Mouse (Mus musculus) layer of hippocampus, postnatal 25 days (tissue): ENCODE results near the gene Galnt18. TPM values are rescaled to one million over a fixed set of nuclear protein-coding genes. Genes with fewer than 3 reads are reported as not detected.
A peak's percentile ranks its signal among the peaks of the same experiment; 100 is the strongest.

Experiments used
- DNase-seq, 2 experiments: peaks; one replicate each; pipeline ENCODE4 v3.0.0; 2022; ENCODE audit warnings: mixed read lengths in 2 of 2, low spot score in 1 of 2; ENCODE audit errors: extremely low spot score in 1 of 2
- total RNA-seq, 2 experiments: library from RNA; stranded (reverse); gene quantifications; 2 replicates each; pipeline ENCODE4 v1.2.3; 2021

The Galnt18 gene
- total RNA-seq = 10 to 100 TPM; 59.3 to 59.6 TPM

- peak; percentile 88 to 89 for DNase-seq
Observed at GRCm38 (mm10) chr7:111779504-111780242, at the start of gene Galnt18. TSS of gene Galnt18 (minus strand) at chr7:111779977.

GRCm38 (mm10) chr7:111827337-111827736, 47.6 kb upstream of the Galnt18 start:
- DNase-seq = no peak

- DNase-seq = no peak
Observed at GRCm38 (mm10) chr7:111813093-111813492, 33.3 kb upstream of the Galnt18 start.

GRCm38 (mm10) chr7:111811036-111811435, 31.3 kb upstream of the Galnt18 start:
- no peak for DNase-seq

- DNase-seq = no peak
Observed at GRCm38 (mm10) chr7:111809796-111810195, 30.0 kb upstream of the Galnt18 start.

GRCm38 (mm10) chr7:111806083-111806482, 26.3 kb upstream of the Galnt18 start:
- DNase-seq = no peak

GRCm38 (mm10) chr7:111804646-111805045, 24.9 kb upstream of the Galnt18 start:
- DNase-seq = no peak

GRCm38 (mm10) chr7:111800785-111801184, 21.0 kb upstream of the Galnt18 start:
- no peak for DNase-seq

- DNase-seq = no peak
Observed at GRCm38 (mm10) chr7:111800120-111800519, 20.3 kb upstream of the Galnt18 start.

GRCm38 (mm10) chr7:111799021-111799420, 19.2 kb upstream of the Galnt18 start:
- no peak for DNase-seq

GRCm38 (mm10) chr7:111797337-111798010, 17.7 kb upstream of the Galnt18 start:
- no peak for DNase-seq

- no peak for DNase-seq
Observed at GRCm38 (mm10) chr7:111795059-111795458, 15.3 kb upstream of the Galnt18 start.

- no peak for DNase-seq
Observed at GRCm38 (mm10) chr7:111792154-111792553, 12.4 kb upstream of the Galnt18 start.

- DNase-seq = no peak
Observed at GRCm38 (mm10) chr7:111791347-111791746, 11.6 kb upstream of the Galnt18 start.

- DNase-seq = no peak
Observed at GRCm38 (mm10) chr7:111787921-111788320, 8.1 kb upstream of the Galnt18 start.

GRCm38 (mm10) chr7:111785478-111785877, 5.7 kb upstream of the Galnt18 start:
- peak in 1 of 2 experiments; percentile 45 for DNase-seq

GRCm38 (mm10) chr7:111782126-111782525, 2.3 kb upstream of the Galnt18 start:
- DNase-seq = peak; percentile 65 to 88

- no peak for DNase-seq
Observed at GRCm38 (mm10) chr7:111781316-111781715, 1.5 kb upstream of the Galnt18 start.

GRCm38 (mm10) chr7:111778789-111779503, 831 bp downstream of the Galnt18 start:
- DNase-seq = peak; percentile 24 to 45

GRCm38 (mm10) chr7:111778212-111778611, 1.6 kb downstream of the Galnt18 start:
- DNase-seq = no peak

- DNase-seq = no peak
Observed at GRCm38 (mm10) chr7:111777186-111777585, 2.6 kb downstream of the Galnt18 start.
